Mouse (Mus musculus): Measurements from ENCODE around the gene 6430628N08Rik. TPM values are rescaled to one million over a fixed set of nuclear protein-coding genes. Genes with fewer than 3 reads are reported as not detected.

Gene 6430628N08Rik
- polyA plus RNA-seq (2015; fragmentation: Illumina TruSeq; extraction: RNeasy Lipid Tissue Mini Kit (QIAGEN cat#74804); ENCODE audit: insufficient read depth, low replicate concordance): not detected

GRCm38 (mm10) chr4:115890553-115890952, at the start of gene 6430628N08Rik:
Gene 6430628N08Rik (plus strand): TSS chr4:115890665.

GRCm38 (mm10) chr4:115884022-115884421, 6.4 kb upstream of the 6430628N08Rik start, which contains the start of gene Kncn:
Gene Kncn (plus strand): TSS chr4:115884400.

GRCm38 (mm10) chr4:115939295-115940102, 49.0 kb downstream of the 6430628N08Rik start, which contains the start of gene Dmbx1:
Gene Dmbx1 (minus strand): TSS chr4:115939926.

Other genes starting within 250 kb of the 6430628N08Rik start
- 9.9 TPM for gene Cyp4b1, start 242.9 kb upstream of the 6430628N08Rik start, polyA plus RNA-seq (2015; fragmentation: Illumina TruSeq; extraction: RNeasy Lipid Tissue Mini Kit (QIAGEN cat#74804); ENCODE audit: insufficient read depth, low replicate concordance)
- gene Efcab14, start 152.9 kb upstream of the 6430628N08Rik start, polyA plus RNA-seq (2015; fragmentation: Illumina TruSeq; extraction: RNeasy Lipid Tissue Mini Kit (QIAGEN cat#74804); ENCODE audit: insufficient read depth, low replicate concordance): 31.1 TPM
- 1.1 TPM for gene Tex38, start 109.6 kb upstream of the 6430628N08Rik start, polyA plus RNA-seq (2015; fragmentation: Illumina TruSeq; extraction: RNeasy Lipid Tissue Mini Kit (QIAGEN cat#74804); ENCODE audit: insufficient read depth, low replicate concordance)
- gene Atpaf1, start 105.9 kb upstream of the 6430628N08Rik start, polyA plus RNA-seq (2015; fragmentation: Illumina TruSeq; extraction: RNeasy Lipid Tissue Mini Kit (QIAGEN cat#74804); ENCODE audit: insufficient read depth, low replicate concordance): 38.0 TPM
- 31.9 TPM for gene Mob3c, start 62.6 kb upstream of the 6430628N08Rik start, polyA plus RNA-seq (2015; fragmentation: Illumina TruSeq; extraction: RNeasy Lipid Tissue Mini Kit (QIAGEN cat#74804); ENCODE audit: insufficient read depth, low replicate concordance)
- gene Mknk1, start 51.5 kb upstream of the 6430628N08Rik start, polyA plus RNA-seq (2015; fragmentation: Illumina TruSeq; extraction: RNeasy Lipid Tissue Mini Kit (QIAGEN cat#74804); ENCODE audit: insufficient read depth, low replicate concordance): 85.0 TPM
- gene Kncn, start 6.3 kb upstream of the 6430628N08Rik start, polyA plus RNA-seq (2015; fragmentation: Illumina TruSeq; extraction: RNeasy Lipid Tissue Mini Kit (QIAGEN cat#74804); ENCODE audit: insufficient read depth, low replicate concordance): not detected
- gene Dmbx1, start 49.3 kb downstream of the 6430628N08Rik start, polyA plus RNA-seq (2015; fragmentation: Illumina TruSeq; extraction: RNeasy Lipid Tissue Mini Kit (QIAGEN cat#74804); ENCODE audit: insufficient read depth, low replicate concordance): not detected
- 23.8 TPM for gene Faah, start 127.3 kb downstream of the 6430628N08Rik start, polyA plus RNA-seq (2015; fragmentation: Illumina TruSeq; extraction: RNeasy Lipid Tissue Mini Kit (QIAGEN cat#74804); ENCODE audit: insufficient read depth, low replicate concordance)
- gene Nsun4, start 163.2 kb downstream of the 6430628N08Rik start, polyA plus RNA-seq (2015; fragmentation: Illumina TruSeq; extraction: RNeasy Lipid Tissue Mini Kit (QIAGEN cat#74804); ENCODE audit: insufficient read depth, low replicate concordance): 21.4 TPM
- gene Uqcrh, start 184.4 kb downstream of the 6430628N08Rik start, polyA plus RNA-seq (2015; fragmentation: Illumina TruSeq; extraction: RNeasy Lipid Tissue Mini Kit (QIAGEN cat#74804); ENCODE audit: insufficient read depth, low replicate concordance): 789 TPM
- gene Lrrc41, start 184.6 kb downstream of the 6430628N08Rik start, polyA plus RNA-seq (2015; fragmentation: Illumina TruSeq; extraction: RNeasy Lipid Tissue Mini Kit (QIAGEN cat#74804); ENCODE audit: insufficient read depth, low replicate concordance): 11.7 TPM
- 7.1 TPM for gene Rad54l, start 233.0 kb downstream of the 6430628N08Rik start, polyA plus RNA-seq (2015; fragmentation: Illumina TruSeq; extraction: RNeasy Lipid Tissue Mini Kit (QIAGEN cat#74804); ENCODE audit: insufficient read depth, low replicate concordance)
- gene Pomgnt1, start 233.2 kb downstream of the 6430628N08Rik start, polyA plus RNA-seq (2015; fragmentation: Illumina TruSeq; extraction: RNeasy Lipid Tissue Mini Kit (QIAGEN cat#74804); ENCODE audit: insufficient read depth, low replicate concordance): 34.9 TPM